Mouse (Mus musculus) forebrain, embryonic 12.5 days (tissue): ENCODE measurements around the gene Mga. TPM values are rescaled to one million over a fixed set of nuclear protein-coding genes. Genes with fewer than 3 reads are reported as not detected.
A peak's percentile ranks its signal among the peaks of the same experiment; 100 is the strongest.

Source experiments
- ATAC-seq: fragments of 200-750 bp; cut with Nextera tagmentation; 2 replicates; pipeline ENCODE4 v1.8.0; 2017; ENCODE audit warnings: moderate TSS enrichment; ENCODE audit not compliant: low FRiP score
- H3K27ac ChIP-seq: fragments of 300-500 bp; sonication (generic); 2 replicates; pipeline ENCODE4 v1.5.1; 2016; ENCODE audit warnings: mild to moderate bottlenecking
- H3K27me3 ChIP-seq: fragments of 300-500 bp; sonication (generic); 2 replicates; pipeline ENCODE4 v1.6.1; 2016; ENCODE audit warnings: mild to moderate bottlenecking
- H3K36me3 ChIP-seq: fragments of 300-500 bp; sonication (generic); replicated peaks from 2 replicates; pipeline ENCODE4 v1.6.1; 2016; ENCODE audit warnings: mild to moderate bottlenecking
- H3K4me1 ChIP-seq: fragments of 300-500 bp; sonication (generic); 2 replicates; pipeline ENCODE4 v1.6.1; 2016
- H3K4me2 ChIP-seq: fragments of 300-500 bp; sonication (generic); 2 replicates; pipeline ENCODE4 v1.6.1; 2016; ENCODE audit warnings: mild to moderate bottlenecking, moderate library complexity
- H3K4me3 ChIP-seq: fragments of 300-500 bp; sonication (generic); replicated peaks from 2 replicates; pipeline ENCODE4 v1.5.1; 2016; ENCODE audit warnings: mild to moderate bottlenecking
- H3K9ac ChIP-seq: fragments of 300-500 bp; sonication (generic); 2 replicates; pipeline ENCODE4 v1.6.1; 2016; ENCODE audit warnings: mild to moderate bottlenecking
- H3K9me3 ChIP-seq: fragments of 300-500 bp; sonication (generic); 2 replicates; pipeline ENCODE4 v1.6.1; 2016
- WGBS: fragments of 180-500 bp; shearing (Covaris S2); methylation state at CpG from one replicate; pipeline ENCODE4 v1.1.7; 2016; 5-methylcytosine and 5-hydroxymethylcytosine counted together
- polyA plus RNA-seq: library from polyadenylated mRNA; unstranded; fragments of >200 nt; fragmentation: Nextera tagmentation; extraction: Ambion mirVana; gene quantifications from 2 replicates; pipeline ENCODE4 v1.2.1, GENCODE M21; 2016

Gene Mga
- polyA plus RNA-seq, 1 experiment from 2014 or later, result 39.5 TPM

DNA sequence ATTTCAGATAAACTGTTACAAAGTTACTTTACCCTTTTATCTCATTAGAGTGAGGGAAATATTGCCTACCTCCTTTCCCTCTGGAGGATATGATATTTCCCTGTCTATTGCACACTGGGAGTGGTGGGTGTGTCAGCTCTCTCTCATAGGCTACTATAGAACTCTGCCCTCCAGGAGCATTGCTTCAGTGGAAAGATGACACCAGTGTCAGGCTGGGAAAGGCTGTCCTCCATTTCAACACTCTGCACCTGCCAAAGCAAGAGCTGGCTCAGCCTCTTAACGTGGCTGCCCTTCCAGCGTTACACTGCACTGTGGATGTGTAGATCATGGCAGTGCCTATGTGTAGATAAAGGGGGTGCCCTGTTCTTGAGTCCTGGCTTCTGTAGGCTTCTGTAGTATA lies 95.3 kb downstream of the Mga start:
- Histone ChIP-seq H3K4me1 (no peaks in the 10 kb centered on the region), H3K27me3 (no peaks in the 10 kb centered on the region), H3K4me3 (no peak overlapping the region), H3K27ac (no peak overlapping the region), H3K9ac (no peak overlapping the region), H3K36me3 (no peaks in the 10 kb centered on the region), H3K9me3 (no peaks in the 10 kb centered on the region), H3K4me2 (no peak overlapping the region)
- WGBS, result 87% methylated on average over 2 of the region's 2 CpGs
- no peak for ATAC-seq

DNA sequence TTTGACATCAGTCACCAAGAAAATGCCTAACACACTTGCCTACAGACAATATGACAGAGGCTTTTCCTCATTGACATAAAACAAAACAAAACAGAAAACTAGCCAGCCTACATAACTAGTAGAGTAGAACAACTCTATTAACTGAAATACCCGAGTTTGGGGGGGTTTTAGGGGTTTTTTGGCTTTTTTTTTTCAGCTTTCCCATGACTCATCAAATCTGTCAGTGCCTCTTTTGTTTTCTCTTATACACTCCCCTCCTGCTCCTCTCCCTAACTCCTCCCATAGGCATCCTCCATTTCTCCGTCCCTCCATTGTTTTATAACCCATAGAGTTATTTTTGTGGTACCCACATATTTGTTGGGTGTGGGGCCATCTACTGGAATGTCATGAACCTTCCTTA lies 96.5 kb downstream of the Mga start:
- ATAC-seq, result no peak
- no peak overlapping the region for H3K9ac ChIP-seq
- 37% methylated on average over 2 of the region's 2 CpGs for WGBS

DNA sequence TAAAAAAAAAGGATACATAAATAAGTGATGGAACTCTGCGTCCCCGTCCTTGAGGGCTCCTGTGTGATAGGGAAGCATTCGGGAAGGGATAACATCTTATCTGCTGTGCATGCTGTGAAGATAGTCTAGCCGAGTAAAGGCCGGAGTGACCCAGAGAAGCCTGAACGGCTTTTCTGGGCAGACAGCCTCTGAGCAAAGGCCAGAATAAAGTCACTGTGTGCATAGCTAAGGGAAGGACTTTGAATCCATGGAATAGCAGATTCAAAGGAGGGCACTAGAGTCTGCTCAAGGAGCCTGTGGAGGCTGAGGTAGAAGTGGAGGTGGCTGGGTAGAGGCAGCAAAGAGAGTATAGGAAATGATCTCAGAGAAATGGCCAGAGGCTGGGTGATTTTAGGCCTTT lies 97.8 kb downstream of the Mga start:
- no peak overlapping the region for H3K4me2 ChIP-seq
- H3K4me1 ChIP-seq, result no peaks in the 10 kb centered on the region
- H3K27me3 ChIP-seq, result no peaks in the 10 kb centered on the region
- 0 out of 2 replicates have a peak, but pooled peaks cover 2% of the 10 kb centered on the region for H3K36me3 ChIP-seq
- WGBS, result 92% methylated on average over 6 of the region's 6 CpGs
- no peak overlapping the region for H3K4me3 ChIP-seq
- no peak overlapping the region for H3K9ac ChIP-seq
- ATAC-seq, result no peak
- no peaks in the 10 kb centered on the region for H3K9me3 ChIP-seq
- no peak overlapping the region for H3K27ac ChIP-seq

More for the DNA sequence above, 96.5 kb downstream of the Mga start:
- Histone ChIP-seq H3K27me3 (no peaks in the 10 kb centered on the region), H3K4me3 (no peak overlapping the region), H3K9me3 (no peaks in the 10 kb centered on the region), H3K4me2 (no peak overlapping the region), H3K36me3 (no peaks in the 10 kb centered on the region), H3K4me1 (no peaks in the 10 kb centered on the region), H3K27ac (no peak overlapping the region)

DNA sequence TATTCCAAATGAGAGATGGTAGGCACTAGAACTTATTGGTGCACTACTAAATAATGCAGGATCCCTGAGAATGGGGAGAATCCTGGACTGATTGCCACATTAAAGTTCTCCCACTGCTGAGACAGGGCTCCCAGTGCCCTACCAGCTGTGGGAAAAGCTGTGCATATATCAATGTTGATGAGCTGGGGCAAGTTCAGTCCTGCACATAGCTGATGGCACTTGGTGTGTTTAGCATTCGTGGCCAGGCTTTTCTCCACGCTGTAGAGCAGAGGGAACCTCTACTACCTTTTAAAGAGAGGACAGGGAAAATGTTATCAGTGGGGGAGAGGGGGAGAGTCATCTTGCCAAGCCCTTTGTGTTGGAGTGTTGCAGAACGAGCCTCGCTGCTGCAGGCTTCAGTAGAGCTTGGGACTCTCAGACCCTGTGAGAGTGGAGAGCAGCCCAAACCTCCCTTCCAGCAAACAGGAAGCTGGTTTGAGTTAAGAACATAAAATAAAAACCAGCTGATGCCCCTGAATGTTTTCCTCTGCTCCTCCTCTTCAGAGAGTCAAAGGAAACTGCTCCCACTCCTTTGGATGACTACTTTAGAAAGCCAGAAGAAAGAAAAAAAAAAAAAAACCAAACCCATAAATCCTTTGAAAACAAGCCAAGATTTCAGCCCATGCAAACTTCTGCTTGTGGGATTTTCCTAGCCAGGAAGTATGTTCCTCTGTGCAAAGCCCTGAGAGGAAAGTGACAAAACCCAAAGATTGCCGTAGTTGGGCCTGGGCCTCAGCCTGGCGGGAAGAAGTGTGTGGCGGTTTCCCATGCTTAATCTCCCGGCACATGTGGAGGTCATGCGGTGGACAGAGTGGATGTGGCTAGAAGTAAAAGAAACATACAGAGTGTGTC lies 98.6 kb downstream of the Mga start:
- Histone ChIP-seq H3K36me3 (0 out of 2 replicates have a peak, but pooled peaks cover 2% of the 10 kb centered on the region), H3K27me3 (no peaks in the 10 kb centered on the region), H3K4me1 (no peaks in the 10 kb centered on the region), H3K9me3 (no peaks in the 10 kb centered on the region), H3K4me2 (no peak overlapping the region), H3K4me3 (no peak overlapping the region), H3K27ac (peak overlapping the region; percentile 31; the same call in 1 of the 2 replicates), H3K9ac (no peak overlapping the region)
- WGBS, result 72% methylated on average over 9 of the region's 9 CpGs
- ATAC-seq, result no peak

DNA sequence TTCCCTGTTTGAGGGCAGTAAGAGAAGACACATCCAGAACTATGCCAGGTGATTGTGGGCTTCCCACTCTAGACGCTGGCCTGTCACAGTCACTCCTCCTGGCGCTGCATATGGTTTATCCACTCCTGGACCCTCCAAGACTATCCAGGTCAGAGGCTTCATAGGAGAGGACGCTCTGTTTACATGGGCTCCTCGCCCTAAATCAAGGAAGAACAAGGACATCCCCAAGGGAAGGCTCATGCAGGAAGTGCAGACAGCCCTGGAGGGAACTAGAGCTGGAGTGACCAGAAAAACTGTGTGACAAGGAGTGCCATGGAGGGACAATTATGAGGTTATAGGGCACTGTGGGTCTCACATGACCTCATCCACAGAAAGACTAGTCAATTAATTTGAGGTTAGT lies 100.3 kb downstream of the Mga start:
- Histone ChIP-seq H3K27ac (no peak overlapping the region), H3K9me3 (no peaks in the 10 kb centered on the region), H3K4me2 (no peak overlapping the region), H3K36me3 (0 out of 2 replicates have a peak, but pooled peaks cover 2% of the 10 kb centered on the region), H3K9ac (no peak overlapping the region), H3K27me3 (no peaks in the 10 kb centered on the region), H3K4me3 (no peak overlapping the region), H3K4me1 (no peaks in the 10 kb centered on the region)
- 92% methylated on average over 4 of the region's 4 CpGs for WGBS
- no peak for ATAC-seq

DNA sequence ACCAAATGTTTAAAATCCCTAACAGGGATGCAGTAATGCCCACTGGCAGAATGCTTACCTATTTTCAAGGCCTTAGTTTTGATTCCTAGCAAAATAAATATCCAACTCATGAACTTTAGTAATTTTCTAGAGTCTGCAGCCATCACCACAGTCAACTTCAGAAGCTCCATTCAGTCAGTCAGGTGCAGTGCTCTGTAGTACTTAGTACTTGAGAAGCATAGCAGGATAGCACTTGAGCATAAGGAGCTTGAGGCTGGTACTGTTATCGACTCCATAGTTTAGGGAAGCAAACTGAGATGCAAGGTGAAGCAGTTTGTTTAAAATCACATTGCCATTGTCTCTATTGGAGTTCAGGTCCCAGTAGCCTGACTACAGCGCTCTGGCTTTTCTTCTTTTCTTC lies 102.7 kb downstream of the Mga start:
- Histone ChIP-seq H3K4me3 (no peak overlapping the region), H3K9ac (no peak overlapping the region), H3K4me2 (no peak overlapping the region), H3K27me3 (no peaks in the 10 kb centered on the region), H3K27ac (no peak overlapping the region), H3K9me3 (no peaks in the 10 kb centered on the region), H3K4me1 (no peaks in the 10 kb centered on the region), H3K36me3 (0 out of 2 replicates have a peak, but pooled peaks cover 2% of the 10 kb centered on the region)
- ATAC-seq, result no peak
- 90% methylated on average over 2 of the region's 2 CpGs for WGBS

DNA sequence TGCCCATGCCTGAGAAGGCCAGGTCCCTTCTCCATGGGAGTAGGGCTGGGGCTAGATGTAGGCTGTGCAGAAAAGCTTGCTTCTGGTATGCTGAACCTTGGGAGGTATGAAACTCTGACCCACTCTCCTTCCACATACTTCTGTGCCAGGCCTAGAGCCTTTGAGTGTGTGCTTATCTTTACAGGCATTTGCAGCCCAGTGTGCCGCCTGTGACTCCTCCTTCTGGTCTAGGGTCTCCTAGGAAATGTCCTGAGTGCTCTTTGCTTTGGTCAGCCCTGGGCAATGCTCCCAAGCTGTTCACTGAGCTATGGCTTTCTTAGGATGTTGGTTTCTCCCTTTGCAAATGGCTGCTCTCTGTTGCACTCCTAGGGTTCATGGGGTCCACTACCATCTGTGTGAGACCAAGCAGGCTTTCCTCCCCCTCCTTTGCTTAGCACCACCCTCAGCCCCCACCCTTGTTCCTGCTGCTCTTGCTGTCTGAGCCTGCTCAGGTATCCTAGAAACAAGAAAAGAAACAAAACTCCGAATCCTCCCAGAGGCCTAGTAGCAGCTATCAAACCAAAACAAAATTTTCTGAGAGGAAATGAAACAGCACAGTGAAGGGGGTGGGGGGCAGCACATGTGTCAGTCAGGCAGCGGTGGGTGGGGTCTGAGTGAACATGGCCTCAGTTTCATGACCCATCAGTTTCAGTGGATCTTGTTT lies 104.0 kb downstream of the Mga start:
- H3K27me3 ChIP-seq, result no peaks in the 10 kb centered on the region
- H3K4me1 ChIP-seq, result no peaks in the 10 kb centered on the region
- 0 out of 2 replicates have a peak, but pooled peaks cover 2% of the 10 kb centered on the region for H3K36me3 ChIP-seq
- H3K9ac ChIP-seq, result no peak overlapping the region
- no peak overlapping the region for H3K27ac ChIP-seq
- ATAC-seq, result no peak
- H3K4me3 ChIP-seq, result no peak overlapping the region
- WGBS, result 84% methylated on average over 3 of the region's 3 CpGs
- no peak overlapping the region for H3K4me2 ChIP-seq
- H3K9me3 ChIP-seq, result no peaks in the 10 kb centered on the region

DNA sequence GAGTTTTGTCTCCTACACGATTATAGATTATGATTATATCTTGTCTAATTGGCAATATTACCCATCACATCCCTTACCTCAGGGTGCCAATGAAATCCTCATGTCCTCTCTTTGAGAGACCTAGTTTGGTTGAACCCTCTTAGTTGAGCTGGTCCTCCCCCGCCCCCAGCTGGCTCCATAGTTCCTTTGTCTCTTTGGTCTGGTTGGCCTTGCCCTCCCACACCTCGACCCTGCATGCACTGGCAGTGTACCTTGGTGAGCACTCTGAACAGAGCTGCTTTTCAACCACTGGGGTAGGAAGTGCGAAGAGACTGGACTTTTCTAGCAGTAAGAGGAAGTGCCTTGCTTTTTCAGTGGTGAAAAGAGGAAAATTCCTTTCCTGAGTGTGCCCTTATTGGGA lies 104.9 kb downstream of the Mga start:
- WGBS, result 81% methylated on average over 4 of the region's 4 CpGs
- no peak overlapping the region for H3K9ac ChIP-seq
- no peak for ATAC-seq
- H3K27me3 ChIP-seq, result no peaks in the 10 kb centered on the region
- no peak overlapping the region for H3K4me2 ChIP-seq
- no peak overlapping the region for H3K27ac ChIP-seq
- H3K4me3 ChIP-seq, result no peak overlapping the region
- no peaks in the 10 kb centered on the region for H3K4me1 ChIP-seq
- 0 out of 2 replicates have a peak, but pooled peaks cover 2% of the 10 kb centered on the region for H3K36me3 ChIP-seq
- H3K9me3 ChIP-seq, result no peaks in the 10 kb centered on the region

DNA sequence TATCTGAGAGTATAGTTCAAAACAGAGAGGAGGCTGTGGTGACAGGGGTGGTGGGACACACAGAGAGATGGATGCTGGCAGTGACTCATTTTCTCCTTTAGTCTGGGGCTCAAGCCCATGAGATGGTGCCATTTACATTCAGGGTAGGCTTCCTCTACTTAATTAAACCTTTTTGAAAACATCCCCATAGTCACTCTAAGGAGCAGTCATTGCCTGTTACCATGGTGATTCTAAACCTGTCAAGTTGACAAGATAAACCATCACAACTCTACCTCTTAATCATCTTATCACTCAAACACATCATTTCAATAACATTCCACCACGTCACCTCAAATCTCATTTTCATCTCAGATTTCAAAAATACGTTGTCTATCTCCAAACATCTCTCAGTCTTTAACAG lies 106.9 kb downstream of the Mga start:
- no peaks in the 10 kb centered on the region for H3K4me1 ChIP-seq
- 85% methylated on average over 2 of the region's 2 CpGs for WGBS
- no peak overlapping the region for H3K9ac ChIP-seq
- ATAC-seq, result no peak
- H3K4me3 ChIP-seq, result no peak overlapping the region
- H3K27ac ChIP-seq, result no peak overlapping the region
- H3K27me3 ChIP-seq, result no peaks in the 10 kb centered on the region
- no peaks in the 10 kb centered on the region for H3K9me3 ChIP-seq
- no peak overlapping the region for H3K4me2 ChIP-seq
- H3K36me3 ChIP-seq, result 0 out of 2 replicates have a peak, but pooled peaks cover 2% of the 10 kb centered on the region

DNA sequence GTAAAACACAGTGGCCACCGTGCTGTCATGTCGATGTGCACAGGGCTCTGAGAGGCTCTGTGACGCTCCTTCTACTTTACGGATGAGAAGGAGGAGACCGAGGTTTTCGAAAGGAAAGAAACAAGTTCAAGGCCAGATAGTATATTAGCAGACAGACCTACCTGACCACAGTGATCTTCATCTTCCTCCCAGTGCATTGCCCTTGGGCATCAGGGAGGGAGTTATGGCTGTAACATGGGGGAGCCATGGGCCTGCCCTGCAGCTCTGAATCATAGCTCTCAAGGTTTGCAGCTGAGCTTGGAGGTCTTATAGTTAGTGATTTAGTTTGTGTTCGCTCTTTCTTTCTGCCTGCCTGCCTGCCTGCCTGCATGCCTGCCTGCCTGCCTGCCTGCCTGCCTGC lies 109.7 kb downstream of the Mga start:
- 90% methylated on average over 7 of the region's 7 CpGs for WGBS
- Histone ChIP-seq H3K36me3 (no peaks in the 10 kb centered on the region), H3K4me3 (no peak overlapping the region), H3K9ac (no peak overlapping the region), H3K9me3 (no peaks in the 10 kb centered on the region), H3K4me1 (no peaks in the 10 kb centered on the region), H3K27me3 (no peaks in the 10 kb centered on the region), H3K4me2 (no peak overlapping the region), H3K27ac (no peak overlapping the region)
- no peak for ATAC-seq

DNA sequence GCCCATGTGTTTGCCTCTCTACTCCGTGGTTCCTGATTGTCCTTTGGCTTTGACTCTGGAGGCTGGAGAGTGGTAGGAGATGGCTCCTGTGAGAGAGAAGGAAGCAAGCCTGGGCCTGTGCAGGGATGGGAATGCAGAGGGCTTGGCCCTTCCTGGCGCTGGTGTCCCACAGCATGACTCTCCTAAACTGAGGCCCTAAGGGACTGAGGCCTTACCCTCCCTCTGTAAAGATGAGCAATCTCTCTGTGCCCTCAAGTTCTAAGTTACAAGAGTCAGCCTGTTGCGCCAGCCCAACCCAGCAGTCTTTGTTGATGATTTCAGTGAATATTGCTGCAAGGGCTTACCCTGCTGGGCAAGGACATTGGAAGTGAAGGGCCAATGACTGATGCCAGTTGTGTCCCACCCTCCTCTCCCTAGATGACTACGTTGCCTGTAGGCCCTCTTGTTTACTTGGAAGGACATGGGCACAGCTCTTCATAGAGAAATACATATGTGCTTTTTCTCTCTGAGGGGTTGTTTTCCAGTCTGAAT lies 110.7 kb downstream of the Mga start:
- Histone ChIP-seq H3K9me3 (no peaks in the 10 kb centered on the region), H3K4me3 (no peak overlapping the region), H3K27me3 (no peaks in the 10 kb centered on the region), H3K27ac (0 out of 2 replicates have a peak overlapping the region, but pooled peaks have one; percentile 8), H3K36me3 (peaks cover 3% of the 10 kb centered on the region; the same call in 1 of the 2 replicates), H3K9ac (no peak overlapping the region), H3K4me1 (no peaks in the 10 kb centered on the region), H3K4me2 (no peak overlapping the region)
- no peak for ATAC-seq
- WGBS, result 81% methylated on average over 4 of the region's 4 CpGs

DNA sequence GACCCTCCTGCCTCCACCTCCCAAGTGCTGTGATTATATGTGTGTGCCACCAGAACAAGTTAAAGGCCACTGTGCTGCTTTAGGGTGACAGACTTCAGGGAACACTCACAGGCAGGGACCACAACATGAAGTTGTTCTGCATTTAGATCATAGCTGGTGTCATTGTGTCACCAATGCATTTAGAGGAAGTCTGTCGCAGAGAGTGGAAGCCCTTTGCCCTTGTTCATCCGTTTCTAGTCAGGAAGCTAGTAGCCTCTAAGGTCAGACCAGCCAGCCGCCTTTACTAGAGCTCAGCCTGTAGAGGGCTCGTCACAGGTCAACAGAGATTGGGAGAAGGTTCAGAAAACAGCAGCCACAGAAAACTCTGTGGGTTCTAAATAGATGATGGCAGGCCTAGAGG lies 111.6 kb downstream of the Mga start:
- H3K4me1 ChIP-seq, result no peaks in the 10 kb centered on the region
- H3K36me3 ChIP-seq, result peaks cover 6% of the 10 kb centered on the region
- no peak overlapping the region for H3K4me3 ChIP-seq
- H3K9ac ChIP-seq, result no peak overlapping the region
- no peak overlapping the region for H3K27ac ChIP-seq
- H3K27me3 ChIP-seq, result no peaks in the 10 kb centered on the region
- no peak for ATAC-seq
- no peaks in the 10 kb centered on the region for H3K9me3 ChIP-seq
- WGBS, result 82% methylated on average over 4 of the region's 4 CpGs
- no peak overlapping the region for H3K4me2 ChIP-seq
